ENCODE assay signal across 29 mouse cellular contexts in genomic region chr8:70928778-70929322, GRCm38 (mm10). TPM values are rescaled to one million over a fixed set of nuclear protein-coding genes. Genes with fewer than 3 reads are reported as not detected.
DNase-seq lines count a peak whose midpoint lies in the region; ATAC-seq and TF ChIP-seq lines count a peak whose summit lies in the region.
"Had no signal": no experiment of that assay in that cellular context is flagged by ENCODE, and none has a peak within 500 bp of the region (broad histone marks: within the 10 kb centered on the region; RNA-seq: fewer than 3 reads in every experiment).

No protein-coding gene starts in this region.

- 0 out of 2 replicates have a peak overlapping the region, but pooled peaks have one; percentile 48 for H3K27ac ChIP-seq in embryonic facial prominence, embryonic 15.5 days (replicated peaks)
- no peak overlapping the region for H3K27ac ChIP-seq in embryonic facial prominence, embryonic 10.5 days (replicated peaks)
- no peak overlapping the region for H3K27ac ChIP-seq in heart, postnatal 0 days (ENCODE audit: low read depth)
- H3K27ac ChIP-seq: hindbrain, embryonic 12.5 days; kidney, postnatal 0 days; limb, embryonic 10.5 days; limb, embryonic 15.5 days; liver, embryonic 13.5 days; macrophage; midbrain, embryonic 13.5 days; neural tube, embryonic 13.5 days had no signal

- no peak overlapping the region for H3K4me2 ChIP-seq in embryonic facial prominence, embryonic 15.5 days (replicated peaks)
- no peak overlapping the region for H3K4me2 ChIP-seq in heart, postnatal 0 days (ENCODE audit: low read depth, low read length)
- H3K4me2 ChIP-seq: hindbrain, embryonic 12.5 days; limb, embryonic 15.5 days; liver, embryonic 13.5 days; midbrain, embryonic 13.5 days; neural tube, embryonic 13.5 days had no signal

- no peak overlapping the region for H3K9ac ChIP-seq in embryonic facial prominence, embryonic 15.5 days
- H3K9ac ChIP-seq in heart, postnatal 0 days (replicated peaks; ENCODE audit: low read depth, low read length): no peak overlapping the region
- H3K9ac ChIP-seq: hindbrain, embryonic 12.5 days; limb, embryonic 15.5 days; liver, embryonic 13.5 days; midbrain, embryonic 13.5 days; neural tube, embryonic 13.5 days had no signal

- no peaks in the 10 kb centered on the region for H3K36me3 ChIP-seq in embryonic facial prominence, embryonic 15.5 days
- peaks cover 2% of the 10 kb centered on the region; the same call in 1 of the 2 replicates for H3K36me3 ChIP-seq in embryonic facial prominence, embryonic 10.5 days (replicated peaks)
- H3K36me3 ChIP-seq in heart, postnatal 0 days (replicated peaks; ENCODE audit: control insufficient read depth, insufficient read depth, low read length): no peaks in the 10 kb centered on the region
- H3K36me3 ChIP-seq: liver, embryonic 13.5 days had no signal

- DNase-seq in embryonic facial prominence, embryonic 10.5 days (ENCODE audit: low spot score): no peak
- DNase-seq in heart, adult 8-10 months (ENCODE audit: low spot score): peak; percentile 25
- no peak for DNase-seq in heart, postnatal 14 days
- DNase-seq in layer of hippocampus, adult 9-11 months: peak; percentile 0
- DNase-seq in layer of hippocampus, postnatal 14 days (ENCODE audit: low spot score in 2 of 2): no peak
- peak; percentile 24 for DNase-seq in heart, postnatal 0 days (ENCODE audit: low spot score)
- DNase-seq in frontal cortex, postnatal 36 days (ENCODE audit: low spot score in 2 of 2): no peak
- DNase-seq: adrenal gland, postnatal 25 days; cerebellum, adult 18-20 months; cerebellum, postnatal 10 days; kidney, adult 8-10 months; layer of hippocampus, postnatal 36 days; liver, embryonic 13.5 days; lung, adult 18-20 months; right cerebral cortex, postnatal 4 days; thymus, adult 2 months had no signal

- H3K9me3 ChIP-seq in embryonic facial prominence, embryonic 15.5 days (replicated peaks): no peaks in the 10 kb centered on the region
- H3K9me3 ChIP-seq in embryonic facial prominence, embryonic 10.5 days: no peaks in the 10 kb centered on the region
- no peaks in the 10 kb centered on the region for H3K9me3 ChIP-seq in heart, postnatal 0 days (replicated peaks; ENCODE audit: control insufficient read depth, low read length)
- H3K9me3 ChIP-seq: hindbrain, embryonic 12.5 days; limb, embryonic 10.5 days; limb, embryonic 15.5 days; liver, embryonic 13.5 days; midbrain, embryonic 13.5 days; neural tube, embryonic 13.5 days had no signal

- no peak overlapping the region for H3K4me3 ChIP-seq in embryonic facial prominence, embryonic 15.5 days (replicated peaks)
- no peak overlapping the region for H3K4me3 ChIP-seq in embryonic facial prominence, embryonic 10.5 days
- no peak overlapping the region for H3K4me3 ChIP-seq in heart, postnatal 0 days (ENCODE audit: low read depth, low read length)
- H3K4me3 ChIP-seq: hindbrain, embryonic 12.5 days; limb, embryonic 10.5 days; limb, embryonic 15.5 days; liver, embryonic 13.5 days; midbrain, embryonic 13.5 days; neural tube, embryonic 13.5 days had no signal

- no peak for ATAC-seq in embryonic facial prominence, embryonic 15.5 days (ENCODE audit: insufficient number of reproducible peaks, low FRiP score, low TSS enrichment, low read depth)
- ATAC-seq in heart, postnatal 0 days (ENCODE audit: insufficient read depth, low read depth): peak; percentile 56
- ATAC-seq: forebrain, embryonic 14.5 days; intestine, embryonic 16.5 days; midbrain, embryonic 13.5 days had no signal

- 66% methylated on average over 5 of the region's 5 CpGs for WGBS in embryonic facial prominence, embryonic 15.5 days
- WGBS in embryonic facial prominence, embryonic 10.5 days: 84% methylated on average over 5 of the region's 5 CpGs
- 26% methylated on average over 5 of the region's 5 CpGs for WGBS in heart, postnatal 0 days

- no peaks in the 10 kb centered on the region for H3K27me3 ChIP-seq in embryonic facial prominence, embryonic 15.5 days
- H3K27me3 ChIP-seq in embryonic facial prominence, embryonic 10.5 days (replicated peaks; ENCODE audit: low read depth, poor library complexity, severe bottlenecking): no peaks in the 10 kb centered on the region
- H3K27me3 ChIP-seq in heart, postnatal 0 days (ENCODE audit: control insufficient read depth, insufficient read depth, low read length): no peaks in the 10 kb centered on the region
- H3K27me3 ChIP-seq: hindbrain, embryonic 12.5 days; limb, embryonic 15.5 days; liver, embryonic 13.5 days; midbrain, embryonic 13.5 days; neural tube, embryonic 13.5 days had no signal

- TF ChIP-seq CTCF in heart, postnatal 0 days (IDR thresholded peaks at IDR 0.05; ENCODE audit: low read depth): no peak

- intact Hi-C loops in heart, postnatal 14 days (cut with DNase I): no loop called here

- H3K4me1 ChIP-seq in embryonic facial prominence, embryonic 15.5 days: peaks cover 7% of the 10 kb centered on the region; the same call in 1 of the 2 replicates
- H3K4me1 ChIP-seq in embryonic facial prominence, embryonic 10.5 days: no peaks in the 10 kb centered on the region
- no peaks in the 10 kb centered on the region for H3K4me1 ChIP-seq in heart, postnatal 0 days (ENCODE audit: control insufficient read depth, insufficient read depth)
- H3K4me1 ChIP-seq: hindbrain, embryonic 12.5 days; limb, embryonic 10.5 days; limb, embryonic 15.5 days; midbrain, embryonic 13.5 days; neural tube, embryonic 13.5 days had no signal

- no peak for TF ChIP-seq EP300 in heart, postnatal 0 days (IDR thresholded peaks at IDR 0.05; ENCODE audit: low read depth)

RNA-seq across cellular contexts. Expression of gene Map1s, which starts 23.1 kb away (rescaled TPM):
- polyA plus RNA-seq in embryonic facial prominence, embryonic 15.5 days (2015; fragmentation: Nextera tagmentation; extraction: Ambion mirVana): 50.1 and 50.2 TPM in 2 replicates
- polyA plus RNA-seq in embryonic facial prominence, embryonic 10.5 days (2016; fragmentation: Nextera tagmentation; extraction: Ambion mirVana): 67.8 and 72.3 TPM in 2 replicates
- 10 to 100 TPM; 17.8 to 24.5 (median 20.6) TPM for total RNA-seq in heart, adult 8-10 months (2022)
- 10 to 100 TPM; 20.5 to 24.8 TPM for total RNA-seq in heart, postnatal 14 days (2021)
- 10 to 100 TPM; 73.2 to 77.0 TPM for total RNA-seq in layer of hippocampus, postnatal 14 days (2021)
- total RNA-seq in heart, postnatal 0 days (2014; rRNA removed; ENCODE audit: low replicate concordance): 32.6 and 35.6 TPM in 2 replicates
- 21.4 and 24.9 TPM in 2 replicates for polyA plus RNA-seq in heart, postnatal 0 days (2015; fragmentation: Nextera tagmentation; extraction: Ambion mirVana)

RNA-seq across cellular contexts. Expression of gene Rpl18a, which starts 31.6 kb away (rescaled TPM):
- polyA plus RNA-seq in embryonic facial prominence, embryonic 15.5 days (2015; fragmentation: Nextera tagmentation; extraction: Ambion mirVana): 4,781 and 4,906 TPM in 2 replicates
- polyA plus RNA-seq in embryonic facial prominence, embryonic 10.5 days (2016; fragmentation: Nextera tagmentation; extraction: Ambion mirVana): 3,888 and 3,901 TPM in 2 replicates
- total RNA-seq in heart, adult 8-10 months (2022): 1,000 to 10,000 TPM in 2 of 4 experiments, 100 to 1,000 TPM in 2; 938 to 1,102 (median 988) TPM
- 100 to 1,000 TPM; 901 to 988 TPM for total RNA-seq in heart, postnatal 14 days (2021)
- 100 to 1,000 TPM; 673 to 736 TPM for total RNA-seq in layer of hippocampus, postnatal 14 days (2021)
- 2,186 and 2,206 TPM in 2 replicates for total RNA-seq in heart, postnatal 0 days (2014; rRNA removed; ENCODE audit: low replicate concordance)
- 2,523 and 2,655 TPM in 2 replicates for polyA plus RNA-seq in heart, postnatal 0 days (2015; fragmentation: Nextera tagmentation; extraction: Ambion mirVana)

RNA-seq across cellular contexts. Expression of gene Slc5a5, which starts 36.3 kb away (rescaled TPM):
- polyA plus RNA-seq in embryonic facial prominence, embryonic 15.5 days (2015; fragmentation: Nextera tagmentation; extraction: Ambion mirVana): 0.45 and 0.64 TPM in 2 replicates
- 0.30 and 0.40 TPM in 2 replicates for polyA plus RNA-seq in embryonic facial prominence, embryonic 10.5 days (2016; fragmentation: Nextera tagmentation; extraction: Ambion mirVana)
- not detected for total RNA-seq in heart, adult 8-10 months (2022)
- under 1 TPM in 1 of 2 experiments, not detected in 1; 0.07 TPM for total RNA-seq in heart, postnatal 14 days (2021)
- total RNA-seq in layer of hippocampus, postnatal 14 days (2021): 1 to 10 TPM; 7.3 to 8.3 TPM
- not detected in 2 replicates for total RNA-seq in heart, postnatal 0 days (2014; rRNA removed; ENCODE audit: low replicate concordance)
- polyA plus RNA-seq in heart, postnatal 0 days (2015; fragmentation: Nextera tagmentation; extraction: Ambion mirVana): 0.05 and 0.10 TPM in 2 replicates
- total RNA-seq: adrenal gland, adult 18-20 months; gastrocnemius, postnatal 4 days; megakaryocyte-erythroid progenitor cell, adult 5-6 weeks had no signal
- polyA plus RNA-seq: macrophage had no signal

RNA-seq across cellular contexts. Expression of gene Ccdc124, which starts 55.1 kb away (rescaled TPM):
- 99.6 and 104 TPM in 2 replicates for polyA plus RNA-seq in embryonic facial prominence, embryonic 15.5 days (2015; fragmentation: Nextera tagmentation; extraction: Ambion mirVana)
- polyA plus RNA-seq in embryonic facial prominence, embryonic 10.5 days (2016; fragmentation: Nextera tagmentation; extraction: Ambion mirVana): 173 and 179 TPM in 2 replicates
- 10 to 100 TPM; 37.9 to 47.4 (median 45.7) TPM for total RNA-seq in heart, adult 8-10 months (2022)
- total RNA-seq in heart, postnatal 14 days (2021): 10 to 100 TPM; 38.8 to 40.1 TPM
- total RNA-seq in layer of hippocampus, postnatal 14 days (2021): 10 to 100 TPM; 84.5 to 92.7 TPM
- 12.6 and 32.0 TPM in 2 replicates for total RNA-seq in heart, postnatal 0 days (2014; rRNA removed; ENCODE audit: low replicate concordance)
- polyA plus RNA-seq in heart, postnatal 0 days (2015; fragmentation: Nextera tagmentation; extraction: Ambion mirVana): 77.9 and 79.5 TPM in 2 replicates

Comparison
In these comparisons a context has a peak if more than half of its experiments do, and no peak if none do; other contexts are left out.
1. DNase-seq: peak in heart, adult 8-10 months (single experiment), layer of hippocampus, adult 9-11 months (single experiment) and heart, postnatal 0 days (single experiment); none in embryonic facial prominence, embryonic 10.5 days (single experiment), heart, postnatal 14 days (0 of 2), layer of hippocampus, postnatal 14 days (0 of 2) and frontal cortex, postnatal 36 days (0 of 2).